In genomic region chr15:30966826-30967225, GRCm38 (mm10) we compare ENCODE assay signal across 31 mouse cellular contexts.
"Had no signal": no experiment of that assay in that cellular context is flagged by ENCODE, and none has a peak within 500 bp of the region (broad histone marks: within the 10 kb centered on the region; RNA-seq: fewer than 3 reads in every experiment).

No protein-coding gene starts in this region.

- H3K4me2 ChIP-seq: limb, embryonic 12.5 days; limb, embryonic 13.5 days; limb, embryonic 15.5 days; liver, embryonic 11.5 days; liver, embryonic 12.5 days; liver, embryonic 13.5 days; liver, embryonic 15.5 days; lung, embryonic 14.5 days; lung, embryonic 15.5 days; midbrain, embryonic 12.5 days; midbrain, embryonic 13.5 days; neural tube, embryonic 12.5 days had no signal

- ATAC-seq: liver, embryonic 12.5 days; liver, postnatal 0 days; lung, postnatal 0 days; midbrain, embryonic 13.5 days; midbrain, embryonic 16.5 days had no signal

- H3K4me3 ChIP-seq: left cerebral cortex, adult 2 months; limb, embryonic 10.5 days; limb, embryonic 12.5 days; limb, embryonic 13.5 days; limb, embryonic 15.5 days; liver, embryonic 12.5 days; liver, embryonic 13.5 days; liver, embryonic 15.5 days; lung, embryonic 15.5 days; megakaryocyte, embryonic 14.5 days; midbrain, embryonic 10.5 days; midbrain, embryonic 12.5 days; midbrain, embryonic 13.5 days; myocyte; neural tube, embryonic 12.5 days had no signal

- H3K27me3 ChIP-seq: limb, embryonic 12.5 days; limb, embryonic 13.5 days; limb, embryonic 15.5 days; liver, embryonic 12.5 days; liver, embryonic 13.5 days; liver, embryonic 15.5 days; lung, embryonic 15.5 days; megakaryocyte, embryonic 14.5 days; midbrain, embryonic 12.5 days; midbrain, embryonic 13.5 days; neural tube, embryonic 12.5 days had no signal

- DNase-seq: left cerebral cortex, postnatal 4 days; liver; liver, embryonic 13.5 days; liver, postnatal 0 days; lung, adult 18-20 months; lung, adult 2 months; lung, embryonic 14.5 days; lung, postnatal 10 days; lung, postnatal 14 days; lung, postnatal 36 days; lung, postnatal 4 days; midbrain, embryonic 14.5 days had no signal

- H3K9ac ChIP-seq: limb, embryonic 12.5 days; limb, embryonic 13.5 days; limb, embryonic 15.5 days; liver, embryonic 12.5 days; liver, embryonic 13.5 days; liver, embryonic 14.5 days; liver, embryonic 15.5 days; liver, postnatal 0 days; lung, embryonic 14.5 days; lung, embryonic 15.5 days; midbrain, embryonic 12.5 days; midbrain, embryonic 13.5 days; neural tube, embryonic 12.5 days had no signal

- H3K9me3 ChIP-seq: limb, embryonic 10.5 days; limb, embryonic 12.5 days; limb, embryonic 13.5 days; limb, embryonic 15.5 days; liver, embryonic 12.5 days; liver, embryonic 13.5 days; liver, embryonic 15.5 days; lung, embryonic 15.5 days; midbrain, embryonic 10.5 days; midbrain, embryonic 12.5 days; midbrain, embryonic 13.5 days; neural tube, embryonic 12.5 days had no signal

- H3K36me3 ChIP-seq: limb, embryonic 10.5 days; limb, embryonic 12.5 days; limb, embryonic 13.5 days; limb, embryonic 15.5 days; liver, embryonic 12.5 days; liver, embryonic 13.5 days; liver, embryonic 15.5 days; lung, embryonic 15.5 days; midbrain, embryonic 10.5 days; midbrain, embryonic 12.5 days; neural tube, embryonic 12.5 days had no signal

- H3K4me1 ChIP-seq: limb, embryonic 12.5 days; limb, embryonic 13.5 days; limb, embryonic 15.5 days; liver, embryonic 12.5 days; liver, embryonic 13.5 days; liver, embryonic 15.5 days; lung, embryonic 15.5 days; megakaryocyte, embryonic 14.5 days; midbrain, embryonic 10.5 days; midbrain, embryonic 12.5 days; midbrain, embryonic 13.5 days; neural tube, embryonic 12.5 days had no signal

- H3K27ac ChIP-seq: left cerebral cortex, adult 2 months; limb, embryonic 10.5 days; limb, embryonic 12.5 days; limb, embryonic 13.5 days; limb, embryonic 15.5 days; liver, embryonic 12.5 days; liver, embryonic 13.5 days; liver, embryonic 14.5 days; liver, embryonic 15.5 days; lung, embryonic 15.5 days; macrophage; midbrain, embryonic 10.5 days; midbrain, embryonic 12.5 days; midbrain, embryonic 13.5 days; neural tube, embryonic 12.5 days had no signal
